Mouse (Mus musculus): Measurements from ENCODE around the gene Fbxo27.

Fbxo27 gene

GRCm38 (mm10) chr7:28702601-28703143, 10.0 kb downstream of the Fbxo27 start:
- DNase-seq (ENCODE audit: low spot score in 2 of 2): no peak

GRCm38 (mm10) chr7:28709454-28709853, 16.8 kb downstream of the Fbxo27 start:
- DNase-seq (ENCODE audit: low spot score in 2 of 2): no peak

- DNase-seq (ENCODE audit: low spot score in 2 of 2): no peak
Measured at GRCm38 (mm10) chr7:28710962-28711361, 18.3 kb downstream of the Fbxo27 start.

GRCm38 (mm10) chr7:28714667-28715066, 22.0 kb downstream of the Fbxo27 start:
- peak; percentile 30 to 51 for DNase-seq (ENCODE audit: low spot score in 2 of 2)

GRCm38 (mm10) chr7:28715598-28715997, 22.9 kb downstream of the Fbxo27 start:
- DNase-seq (ENCODE audit: low spot score in 2 of 2): no peak

GRCm38 (mm10) chr7:28716590-28717281, 24.1 kb downstream of the Fbxo27 start, which contains the start of gene Fbxo17:
Fbxo17 (plus strand) TSS chr7:28716804.
- no peak for DNase-seq (ENCODE audit: low spot score in 2 of 2)

- no peak for DNase-seq (ENCODE audit: low spot score in 2 of 2)
Measured at GRCm38 (mm10) chr7:28717726-28718125, 25.1 kb downstream of the Fbxo27 start.

GRCm38 (mm10) chr7:28719159-28719558, 26.5 kb downstream of the Fbxo27 start:
- DNase-seq (ENCODE audit: low spot score in 2 of 2): no peak

- no peak for DNase-seq (ENCODE audit: low spot score in 2 of 2)
Measured at GRCm38 (mm10) chr7:28719650-28720049, 27.0 kb downstream of the Fbxo27 start.

GRCm38 (mm10) chr7:28720753-28721537, 28.3 kb downstream of the Fbxo27 start:
- DNase-seq (ENCODE audit: low spot score in 2 of 2): no peak

- no peak for DNase-seq (ENCODE audit: low spot score in 2 of 2)
Measured at GRCm38 (mm10) chr7:28722079-28722478, 29.4 kb downstream of the Fbxo27 start.

- no peak for DNase-seq (ENCODE audit: low spot score in 2 of 2)
Measured at GRCm38 (mm10) chr7:28724613-28725012, 32.0 kb downstream of the Fbxo27 start.

GRCm38 (mm10) chr7:28726600-28726999, 34.0 kb downstream of the Fbxo27 start:
- DNase-seq (ENCODE audit: low spot score in 2 of 2): peak; percentile 55 to 79

GRCm38 (mm10) chr7:28727649-28728340, 35.1 kb downstream of the Fbxo27 start:
- DNase-seq (ENCODE audit: low spot score in 2 of 2): no peak

GRCm38 (mm10) chr7:28732341-28733142, 39.9 kb downstream of the Fbxo27 start:
- peak in 1 of 2 experiments; percentile 53 for DNase-seq (ENCODE audit: low spot score in 2 of 2)

GRCm38 (mm10) chr7:28733211-28733610, 40.6 kb downstream of the Fbxo27 start:
- no peak for DNase-seq (ENCODE audit: low spot score in 2 of 2)

- DNase-seq (ENCODE audit: low spot score in 2 of 2): no peak
Measured at GRCm38 (mm10) chr7:28735701-28736100, 43.1 kb downstream of the Fbxo27 start.

GRCm38 (mm10) chr7:28739829-28740228, 47.2 kb downstream of the Fbxo27 start:
- no peak for DNase-seq (ENCODE audit: low spot score in 2 of 2)

- no peak for DNase-seq (ENCODE audit: low spot score in 2 of 2)
Measured at GRCm38 (mm10) chr7:28740949-28741348, 48.3 kb downstream of the Fbxo27 start.

- DNase-seq (ENCODE audit: low spot score in 2 of 2): no peak
Measured at GRCm38 (mm10) chr7:28741368-28741708, 48.7 kb downstream of the Fbxo27 start.

- DNase-seq (ENCODE audit: low spot score in 2 of 2): peak; percentile 94 to 95
Measured at GRCm38 (mm10) chr7:28741709-28742438, 49.2 kb downstream of the Fbxo27 start, which contains the start of the genes Mrps12 and Sars2. Mrps12 (minus strand) TSS chr7:28741820. Sars2 (plus strand) TSS chr7:28741992.

All from frontal cortex, postnatal 10 days (tissue).